Mouse (Mus musculus) spleen, adult 2 months (tissue): ENCODE data around the gene Lrrc3.

ENCODE experiments used
- CTCF ChIP-seq: fragments of 200-500 bp; IDR thresholded peaks from 2 replicates; pipeline ENCODE4 v1.5.1; 2011; ENCODE audit warnings: mild to moderate bottlenecking, inconsistent platforms; ENCODE audit not compliant: insufficient read depth, insufficient read length, insufficient replicate concordance; ENCODE audit errors: extremely low read depth
- POLR2A ChIP-seq: fragments of 200-500 bp; IDR thresholded peaks from 2 replicates; pipeline ENCODE4 v1.6.1; 2011; ENCODE audit warnings: low read depth, low read length, inconsistent platforms

- TF ChIP-seq POLR2A, result no peak
- TF ChIP-seq CTCF, result no peak
Measured at GRCm38 (mm10) chr10:77886007-77886747, 16.2 kb downstream of the Lrrc3 start.
